Mouse (Mus musculus) cerebellum, adult 11-12 months (tissue): ENCODE results near the gene H13.

Experiments
- DNase-seq: peaks from one replicate; pipeline ENCODE4 v3.0.0; 2022

H13 gene

GRCm38 (mm10) chr2:152703596-152704255 is 34.5 kb downstream of the H13 start:
- peak; percentile 64 for DNase-seq

DNA sequence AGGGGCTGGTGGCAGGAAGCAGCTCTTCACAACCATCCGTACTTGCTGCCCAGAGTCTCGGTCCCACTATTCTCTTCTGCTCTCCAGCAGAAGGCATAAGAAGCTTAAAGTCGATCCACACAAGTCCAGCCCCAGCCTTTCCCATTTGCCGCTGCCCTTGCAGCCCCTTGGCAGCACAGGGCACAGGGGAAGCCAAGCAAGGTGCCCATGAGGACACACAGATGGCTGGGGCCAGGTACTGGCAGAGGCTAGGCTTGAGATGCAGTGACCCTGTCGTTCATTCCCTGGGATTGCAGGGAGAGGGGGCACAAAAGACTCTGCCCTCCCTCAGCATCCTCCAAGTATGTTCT is 35.0 kb downstream of the H13 start:
- peak; percentile 87 for DNase-seq

GRCm38 (mm10) chr2:152704811-152705370 is 35.6 kb downstream of the H13 start:
- DNase-seq, result peak; percentile 63

- DNase-seq, result peak; percentile 67
Observed at GRCm38 (mm10) chr2:152705993-152706571, 36.8 kb downstream of the H13 start.

GRCm38 (mm10) chr2:152707186-152707585 is 37.9 kb downstream of the H13 start:
- no peak for DNase-seq

DNA sequence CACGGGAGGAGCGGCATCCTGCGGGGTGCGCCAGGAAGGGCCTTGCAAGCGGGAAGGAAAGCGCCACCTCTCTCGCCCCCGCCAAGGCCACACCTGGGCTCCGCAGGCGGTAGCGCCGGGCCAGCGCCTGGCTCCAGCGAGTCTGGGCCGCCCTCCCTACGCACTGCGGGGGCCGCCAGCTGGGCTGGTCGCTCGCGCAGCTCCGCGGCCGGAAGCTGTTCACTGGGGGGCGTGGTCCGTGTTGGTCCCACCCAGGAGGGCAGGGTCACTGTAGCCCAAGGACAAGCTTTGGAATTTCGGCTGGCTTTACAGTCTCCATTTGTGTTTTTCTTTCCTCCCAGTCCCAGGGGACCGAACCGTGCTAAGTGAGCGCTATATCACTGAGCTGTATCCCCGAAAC is 38.4 kb downstream of the H13 start:
- peak; percentile 82 for DNase-seq

DNA sequence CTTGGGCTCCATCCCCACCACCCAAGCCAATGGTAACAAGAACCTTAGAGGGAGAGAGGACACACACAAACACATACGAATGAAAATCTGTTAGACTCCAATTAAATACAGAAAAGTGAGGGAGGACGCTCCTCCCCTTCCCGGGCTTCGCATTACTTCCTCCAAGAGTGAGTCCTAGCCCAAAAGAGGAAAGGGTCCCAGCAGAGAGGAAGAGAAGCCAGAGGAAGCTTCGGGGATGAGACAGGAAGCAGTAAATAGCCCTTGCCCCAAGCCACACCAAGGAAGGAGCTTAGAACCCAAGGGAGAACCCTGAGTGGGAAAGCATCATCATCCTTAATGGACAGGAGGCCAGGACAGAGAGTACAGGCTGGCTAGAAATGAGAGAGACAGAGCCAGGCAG is 39.8 kb downstream of the H13 start:
- DNase-seq, result no peak

- no peak for DNase-seq
Observed at GRCm38 (mm10) chr2:152716241-152716772, 47.0 kb downstream of the H13 start.

- DNase-seq, result no peak
Observed at GRCm38 (mm10) chr2:152717652-152718051, 48.4 kb downstream of the H13 start.

- DNase-seq, result no peak
Observed at GRCm38 (mm10) chr2:152718076-152718475, 48.8 kb downstream of the H13 start.

GRCm38 (mm10) chr2:152723651-152724331 is 54.5 kb downstream of the H13 start:
- DNase-seq, result no peak

DNA sequence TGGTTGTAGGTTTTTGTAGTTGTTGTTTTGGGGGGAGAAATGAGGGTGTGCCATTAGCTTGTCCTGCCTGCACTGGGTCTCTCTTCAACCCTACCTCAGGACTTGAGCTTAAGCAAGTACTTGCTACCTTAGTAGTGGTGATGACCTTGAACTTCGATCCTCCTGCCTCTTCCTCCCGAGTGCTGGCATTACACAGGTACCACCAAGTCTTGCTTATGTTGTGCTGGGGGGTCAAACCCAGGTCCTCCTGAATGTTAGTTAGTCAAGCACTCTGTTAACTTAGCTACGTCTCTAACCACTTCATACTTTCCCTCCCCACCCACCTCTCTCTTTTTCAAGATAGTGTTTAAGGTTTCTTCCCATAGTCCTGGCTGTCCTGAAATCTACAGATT is 55.1 kb downstream of the H13 start:
- DNase-seq, result no peak

DNA sequence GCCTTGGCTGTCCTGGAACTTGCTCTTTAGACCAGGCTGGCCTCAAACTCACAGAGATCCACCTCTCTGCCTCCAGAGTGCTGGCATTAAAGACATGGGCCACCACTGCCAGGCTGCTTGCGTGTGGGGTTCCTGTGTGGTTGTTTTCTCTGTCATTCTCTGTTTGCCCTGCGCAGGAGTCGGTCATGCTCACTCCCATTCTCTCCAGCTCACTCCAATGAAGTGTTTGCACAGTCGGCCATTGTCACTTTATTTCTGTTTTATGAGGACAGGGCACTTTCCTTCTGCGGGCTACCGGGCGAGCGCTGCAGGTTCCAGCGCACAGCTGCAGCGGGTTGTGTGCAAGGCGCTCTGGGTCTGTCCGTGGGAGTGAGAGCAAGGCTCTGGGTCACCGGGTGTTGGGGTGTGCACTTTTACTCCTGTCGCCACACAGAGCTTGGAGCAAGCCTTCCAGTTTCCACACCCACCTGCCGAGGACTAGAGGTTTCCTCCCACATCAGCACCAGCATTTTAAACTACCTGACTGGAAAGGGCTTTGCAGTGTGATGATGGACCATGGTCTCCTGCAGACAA is 56.0 kb downstream of the H13 start:
- no peak for DNase-seq

- no peak for DNase-seq
Observed at GRCm38 (mm10) chr2:152726213-152726612, 57.0 kb downstream of the H13 start.

GRCm38 (mm10) chr2:152726751-152727335 is 57.6 kb downstream of the H13 start:
- no peak for DNase-seq

- no peak for DNase-seq
Observed at GRCm38 (mm10) chr2:152727795-152728510, 58.7 kb downstream of the H13 start.

- no peak for DNase-seq
Observed at GRCm38 (mm10) chr2:152728594-152728993, 59.3 kb downstream of the H13 start.

- DNase-seq, result no peak
Observed at GRCm38 (mm10) chr2:152729013-152729635, 59.9 kb downstream of the H13 start.

- DNase-seq, result no peak
Observed at GRCm38 (mm10) chr2:152729636-152730020, 60.4 kb downstream of the H13 start.

- DNase-seq, result no peak
Observed at GRCm38 (mm10) chr2:152733201-152733600, 63.9 kb downstream of the H13 start.

DNA sequence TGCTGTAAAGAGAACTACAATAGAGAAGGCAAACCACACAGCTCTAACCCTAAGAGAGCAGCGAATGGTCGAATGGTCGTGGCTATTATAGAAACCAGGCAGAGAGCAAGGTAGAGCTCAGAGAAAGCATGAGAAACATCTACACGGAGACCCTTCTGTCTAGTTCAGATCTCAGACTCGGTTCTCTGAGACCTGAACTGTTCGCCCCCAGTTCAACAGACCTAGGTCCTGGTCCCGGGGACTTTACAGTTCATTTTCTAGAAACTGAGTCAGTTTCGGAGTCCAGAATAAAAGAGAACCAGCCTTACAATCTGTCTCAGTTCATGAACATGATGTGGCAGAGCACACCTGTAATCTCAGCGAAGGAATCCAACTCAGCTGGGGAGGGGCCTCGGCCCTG is 65.2 kb downstream of the H13 start:
- no peak for DNase-seq

GRCm38 (mm10) chr2:152734984-152735383 is 65.7 kb downstream of the H13 start:
- peak; percentile 78 for DNase-seq
